Mouse (Mus musculus): ENCODE data around the gene Ruvbl2. TPM values are rescaled to one million over a fixed set of nuclear protein-coding genes. Genes with fewer than 3 reads are reported as not detected.
"Not testable (repeated sequence)": the region's sequence is repeated elsewhere in the genome, so short reads cannot be mapped to it uniquely, and the experiment has no call there.

Ruvbl2 gene
- polyA plus RNA-seq, 1 experiment from 2014 or later, result 88.3 TPM

- WGBS, result 76% methylated on average over 4 of the region's 4 CpGs
- not testable (repeated sequence) for ATAC-seq (replicated peaks; ENCODE audit: extremely low read depth, insufficient read depth, low FRiP score); H3K27me3 ChIP-seq (ENCODE audit: control insufficient read depth, insufficient read depth, low read length); H3K9me3 ChIP-seq (replicated peaks; ENCODE audit: control insufficient read depth, low read length); H3K27ac ChIP-seq (ENCODE audit: low read length); H3K4me2 ChIP-seq (ENCODE audit: low read depth, low read length); H3K9ac ChIP-seq (ENCODE audit: low read length); H3K4me3 ChIP-seq (ENCODE audit: low read length)
- Histone ChIP-seq H3K36me3 (ENCODE audit: control insufficient read depth, insufficient read depth) (peaks cover 24% of the 10 kb centered on the region), H3K4me1 (ENCODE audit: control insufficient read depth, insufficient read depth, low read length) (peaks cover 29% of the 10 kb centered on the region)
Observed at GRCm38 (mm10) chr7:45462868-45463267, 25.0 kb upstream of the Ruvbl2 start.

GRCm38 (mm10) chr7:45462325-45462724, 24.4 kb upstream of the Ruvbl2 start:
- 88% methylated on average over 4 of the region's 4 CpGs for WGBS
- no peaks in the 10 kb centered on the region for H3K27me3 ChIP-seq (ENCODE audit: control insufficient read depth, insufficient read depth, low read length)
- no peak overlapping the region for H3K4me3 ChIP-seq (ENCODE audit: low read length)
- ATAC-seq (replicated peaks; ENCODE audit: extremely low read depth, insufficient read depth, low FRiP score), result no peak
- H3K9ac ChIP-seq (ENCODE audit: low read length), result no peak overlapping the region
- H3K36me3 ChIP-seq (ENCODE audit: control insufficient read depth, insufficient read depth), result peaks cover 28% of the 10 kb centered on the region
- peaks cover 33% of the 10 kb centered on the region for H3K4me1 ChIP-seq (ENCODE audit: control insufficient read depth, insufficient read depth, low read length)
- no peak overlapping the region for H3K27ac ChIP-seq (ENCODE audit: low read length)
- H3K4me2 ChIP-seq (ENCODE audit: low read depth, low read length), result no peak overlapping the region
- H3K9me3 ChIP-seq (replicated peaks; ENCODE audit: control insufficient read depth, low read length), result no peaks in the 10 kb centered on the region

- no peak overlapping the region for H3K9ac ChIP-seq (ENCODE audit: low read length)
- H3K4me1 ChIP-seq (ENCODE audit: control insufficient read depth, insufficient read depth, low read length), result peaks cover 35% of the 10 kb centered on the region
- H3K27ac ChIP-seq (ENCODE audit: low read length), result no peak overlapping the region; the same call in 1 of the 2 replicates
- H3K27me3 ChIP-seq (ENCODE audit: control insufficient read depth, insufficient read depth, low read length), result no peaks in the 10 kb centered on the region
- H3K4me3 ChIP-seq (ENCODE audit: low read length), result no peak overlapping the region
- no peak overlapping the region for H3K4me2 ChIP-seq (ENCODE audit: low read depth, low read length)
- peaks cover 31% of the 10 kb centered on the region for H3K36me3 ChIP-seq (ENCODE audit: control insufficient read depth, insufficient read depth)
- 93% methylated on average over 4 of the region's 4 CpGs for WGBS
- H3K9me3 ChIP-seq (replicated peaks; ENCODE audit: control insufficient read depth, low read length), result no peaks in the 10 kb centered on the region
- no peak for ATAC-seq (replicated peaks; ENCODE audit: extremely low read depth, insufficient read depth, low FRiP score)
Observed at GRCm38 (mm10) chr7:45461781-45462180, 23.9 kb upstream of the Ruvbl2 start.

GRCm38 (mm10) chr7:45461326-45461725, 23.4 kb upstream of the Ruvbl2 start:
- ATAC-seq (replicated peaks; ENCODE audit: extremely low read depth, insufficient read depth, low FRiP score), result no peak
- WGBS, result 50% methylated on average over 5 of the region's 5 CpGs
- H3K4me1 ChIP-seq (ENCODE audit: control insufficient read depth, insufficient read depth, low read length), result peaks cover 40% of the 10 kb centered on the region
- H3K9ac ChIP-seq (ENCODE audit: low read length), result peak overlapping the region; percentile 75; the same call in 1 of the 2 replicates
- peak overlapping the region; percentile 21; the same call in 1 of the 2 replicates for H3K4me2 ChIP-seq (ENCODE audit: low read depth, low read length)
- peaks cover 31% of the 10 kb centered on the region for H3K36me3 ChIP-seq (ENCODE audit: control insufficient read depth, insufficient read depth)
- peak overlapping the region; percentile 90 for H3K27ac ChIP-seq (ENCODE audit: low read length)
- no peaks in the 10 kb centered on the region for H3K27me3 ChIP-seq (ENCODE audit: control insufficient read depth, insufficient read depth, low read length)
- H3K9me3 ChIP-seq (replicated peaks; ENCODE audit: control insufficient read depth, low read length), result no peaks in the 10 kb centered on the region
- no peak overlapping the region for H3K4me3 ChIP-seq (ENCODE audit: low read length)

- Histone ChIP-seq H3K27ac (ENCODE audit: low read length) (peak overlapping the region; percentile 90), H3K36me3 (ENCODE audit: control insufficient read depth, insufficient read depth) (peaks cover 31% of the 10 kb centered on the region), H3K9ac (ENCODE audit: low read length) (peak overlapping the region; percentile 75), H3K4me1 (ENCODE audit: control insufficient read depth, insufficient read depth, low read length) (peaks cover 40% of the 10 kb centered on the region), H3K4me2 (ENCODE audit: low read depth, low read length) (peak overlapping the region; percentile 21), H3K4me3 (ENCODE audit: low read length) (no peak overlapping the region; the same call in 1 of the 2 replicates), H3K27me3 (ENCODE audit: control insufficient read depth, insufficient read depth, low read length) (no peaks in the 10 kb centered on the region), H3K9me3 (replicated peaks; ENCODE audit: control insufficient read depth, low read length) (no peaks in the 10 kb centered on the region)
- WGBS, result 9% methylated on average over 13 of the region's 13 CpGs
- 0 out of 2 replicates have a peak, but pooled peaks have one; percentile 5 for ATAC-seq (replicated peaks; ENCODE audit: extremely low read depth, insufficient read depth, low FRiP score)
Observed at GRCm38 (mm10) chr7:45460860-45461314, 23.0 kb upstream of the Ruvbl2 start.

GRCm38 (mm10) chr7:45460377-45460776, 22.5 kb upstream of the Ruvbl2 start:
- ATAC-seq (replicated peaks; ENCODE audit: extremely low read depth, insufficient read depth, low FRiP score), result no peak
- Histone ChIP-seq H3K4me3 (ENCODE audit: low read length) (peak overlapping the region; percentile 70), H3K27ac (ENCODE audit: low read length) (peak overlapping the region; percentile 90), H3K4me1 (ENCODE audit: control insufficient read depth, insufficient read depth, low read length) (peaks cover 36% of the 10 kb centered on the region), H3K27me3 (ENCODE audit: control insufficient read depth, insufficient read depth, low read length) (no peaks in the 10 kb centered on the region), H3K4me2 (ENCODE audit: low read depth, low read length) (peak overlapping the region; percentile 74), H3K9ac (ENCODE audit: low read length) (peak overlapping the region; percentile 75), H3K9me3 (replicated peaks; ENCODE audit: control insufficient read depth, low read length) (no peaks in the 10 kb centered on the region), H3K36me3 (ENCODE audit: control insufficient read depth, insufficient read depth) (peaks cover 32% of the 10 kb centered on the region)
- 67% methylated on average over 7 of the region's 7 CpGs for WGBS

GRCm38 (mm10) chr7:45459564-45460140, 21.8 kb upstream of the Ruvbl2 start, which contains the start of gene Ftl1:
Gene Ftl1 (minus strand): TSS chr7:45459884.
- peak; percentile 95 for ATAC-seq (replicated peaks; ENCODE audit: extremely low read depth, insufficient read depth, low FRiP score)
- peaks cover 39% of the 10 kb centered on the region for H3K36me3 ChIP-seq (ENCODE audit: control insufficient read depth, insufficient read depth)
- H3K9ac ChIP-seq (ENCODE audit: low read length), result peak within 1 kb of the TSS; percentile 92
- peak within 1 kb of the TSS; percentile 70 for H3K4me3 ChIP-seq (ENCODE audit: low read length)
- H3K27ac ChIP-seq (ENCODE audit: low read length), result peak within 1 kb of the TSS; percentile 95
- H3K9me3 ChIP-seq (replicated peaks; ENCODE audit: control insufficient read depth, low read length); H3K27me3 ChIP-seq (ENCODE audit: control insufficient read depth, insufficient read depth, low read length): not testable (repeated sequence)
- under 1% methylated on average over 25 of the region's 37 CpGs for WGBS
- peak within 1 kb of the TSS; percentile 74 for H3K4me2 ChIP-seq (ENCODE audit: low read depth, low read length)
- H3K4me1 ChIP-seq (ENCODE audit: control insufficient read depth, insufficient read depth, low read length), result peaks cover 36% of the 10 kb centered on the region

GRCm38 (mm10) chr7:45458748-45459563, 21.1 kb upstream of the Ruvbl2 start:
- Histone ChIP-seq H3K4me1 (ENCODE audit: control insufficient read depth, insufficient read depth, low read length) (peaks cover 36% of the 10 kb centered on the region), H3K27me3 (ENCODE audit: control insufficient read depth, insufficient read depth, low read length) (no peaks in the 10 kb centered on the region), H3K9me3 (replicated peaks; ENCODE audit: control insufficient read depth, low read length) (no peaks in the 10 kb centered on the region), H3K4me2 (ENCODE audit: low read depth, low read length) (peak overlapping the region; percentile 71), H3K36me3 (ENCODE audit: control insufficient read depth, insufficient read depth) (peaks cover 44% of the 10 kb centered on the region), H3K9ac (ENCODE audit: low read length) (peak overlapping the region; percentile 92), H3K27ac (ENCODE audit: low read length) (peak overlapping the region; percentile 95), H3K4me3 (ENCODE audit: low read length) (peak overlapping the region; percentile 70)
- ATAC-seq (replicated peaks; ENCODE audit: extremely low read depth, insufficient read depth, low FRiP score), result peak; percentile 62
- under 1% methylated on average over 42 of the region's 43 CpGs for WGBS
